Mouse (Mus musculus): ENCODE results near the gene Rbfox3.

DNA sequence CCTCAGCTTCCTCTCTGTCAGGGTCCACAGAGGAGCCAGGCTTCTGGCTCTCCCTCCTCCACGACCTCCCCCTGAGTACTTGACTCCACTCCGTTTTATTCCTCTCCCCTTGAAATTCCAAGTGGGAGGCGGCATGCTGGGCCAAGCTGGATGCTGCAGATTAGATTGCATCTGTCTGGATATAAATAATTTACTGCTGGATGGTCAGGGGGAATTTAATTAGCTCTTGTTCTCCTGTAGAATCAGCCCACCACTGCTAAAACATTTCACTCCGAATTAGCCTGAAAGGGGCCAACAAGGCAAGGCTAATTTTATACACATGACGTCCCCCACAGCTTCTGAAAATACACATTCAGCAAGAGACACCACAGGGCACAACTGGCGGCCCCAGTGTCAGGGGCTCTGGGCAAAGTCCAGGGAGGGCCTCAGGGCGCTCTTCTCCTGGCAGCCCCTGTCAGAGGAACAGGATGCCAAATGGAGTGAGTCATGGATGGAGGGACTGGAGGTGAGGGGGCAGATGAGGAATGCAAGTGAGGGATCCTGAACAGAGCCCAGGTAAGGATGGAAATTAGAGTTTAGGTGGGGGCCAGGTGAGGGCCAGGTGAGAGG lies 36.8 kb downstream of the Rbfox3 start:
- TF ChIP-seq CTCF (IDR thresholded peaks at IDR 0.05; ENCODE audit: extremely low read depth, insufficient read depth, insufficient read length, insufficient replicate concordance) (no peak), POLR2A (IDR thresholded peaks at IDR 0.05; ENCODE audit: low read depth, low read length) (no peak)
